Mouse (Mus musculus): Measurements from ENCODE around the gene Wnk2.

Wnk2 gene

DNA sequence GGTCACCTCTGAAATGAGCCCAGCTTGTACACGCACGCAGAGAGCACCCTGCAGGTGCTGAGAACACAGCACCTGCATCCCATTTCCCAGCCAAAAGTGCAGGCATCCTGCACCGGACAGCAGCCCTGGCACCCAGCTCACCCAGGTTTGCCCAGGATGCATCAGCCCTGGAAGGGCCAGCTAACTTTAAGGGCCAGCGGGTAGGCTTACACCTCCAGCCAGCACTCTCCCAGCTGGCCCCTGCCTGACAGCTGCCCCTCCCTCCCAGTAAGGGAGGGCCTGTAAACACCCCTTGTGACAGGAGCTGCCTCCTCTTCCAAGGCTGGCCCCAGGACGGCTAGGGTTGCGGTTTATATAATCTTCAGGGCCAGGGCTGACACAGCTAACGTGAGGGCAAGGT is 2.4 kb downstream of the Wnk2 start:
- intact Hi-C loops (cut with DNase I), result no loop called here

DNA sequence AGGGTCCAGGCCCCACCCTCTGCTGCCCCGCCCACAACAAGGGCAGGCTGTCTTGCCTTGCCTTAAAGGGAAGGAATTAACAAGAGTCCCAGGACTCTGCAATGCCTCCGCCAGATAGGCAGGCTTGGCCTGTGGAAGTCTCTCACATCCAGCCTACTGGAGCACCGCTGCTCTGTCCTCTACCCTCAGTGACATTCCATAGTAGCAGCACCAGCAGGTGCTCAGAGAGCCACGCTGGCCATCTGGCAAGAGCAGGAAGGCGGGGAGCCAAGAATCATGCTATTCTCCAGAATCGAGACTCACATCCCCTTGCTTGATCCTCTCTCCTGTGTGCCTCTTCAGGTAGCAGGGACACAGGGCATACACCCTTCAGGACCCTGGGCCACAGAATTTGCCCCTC is 3.4 kb downstream of the Wnk2 start:
- intact Hi-C loops (cut with DNase I), result no loop called here

DNA sequence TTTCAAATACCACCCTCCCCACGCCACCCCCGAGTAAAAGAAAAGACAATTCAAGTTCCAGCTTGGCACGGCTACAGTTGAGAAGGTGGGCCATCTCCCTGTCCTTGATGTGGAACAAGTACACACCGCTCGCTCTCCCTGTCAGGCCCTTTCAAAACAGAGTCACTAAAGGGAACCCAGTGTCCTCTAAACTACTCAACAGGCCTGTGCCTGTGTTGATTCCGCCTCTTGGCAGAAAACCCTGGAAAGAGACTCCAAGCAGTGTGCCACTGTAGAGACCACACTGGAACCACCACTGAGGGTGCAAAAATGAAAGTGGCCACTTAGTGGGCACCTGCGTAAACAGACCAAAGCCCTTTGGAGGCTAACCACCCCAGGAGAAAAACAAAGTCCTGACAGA is 4.5 kb downstream of the Wnk2 start:
- intact Hi-C loops (cut with DNase I), result no loop called here

DNA sequence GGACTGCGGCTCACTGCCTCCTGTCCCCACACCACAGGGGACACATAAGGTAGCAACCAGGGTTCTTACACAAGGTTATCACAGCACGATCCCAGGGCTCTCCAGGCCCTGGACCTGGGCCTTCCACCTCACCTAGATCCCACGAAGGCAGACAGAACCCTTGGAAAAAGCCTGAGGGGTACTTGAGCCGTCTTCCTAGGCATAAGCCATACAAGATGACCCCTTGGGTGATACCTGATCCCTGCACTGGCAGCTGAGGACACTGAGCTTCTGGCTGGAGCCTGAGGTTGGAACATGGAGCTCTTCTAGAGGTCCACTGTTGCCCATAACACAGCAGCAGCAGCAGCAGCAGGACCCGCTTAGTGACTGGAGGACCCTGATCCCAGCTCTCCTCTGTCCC is 5.4 kb downstream of the Wnk2 start:
- intact Hi-C loops (cut with DNase I), result no loop called here

DNA sequence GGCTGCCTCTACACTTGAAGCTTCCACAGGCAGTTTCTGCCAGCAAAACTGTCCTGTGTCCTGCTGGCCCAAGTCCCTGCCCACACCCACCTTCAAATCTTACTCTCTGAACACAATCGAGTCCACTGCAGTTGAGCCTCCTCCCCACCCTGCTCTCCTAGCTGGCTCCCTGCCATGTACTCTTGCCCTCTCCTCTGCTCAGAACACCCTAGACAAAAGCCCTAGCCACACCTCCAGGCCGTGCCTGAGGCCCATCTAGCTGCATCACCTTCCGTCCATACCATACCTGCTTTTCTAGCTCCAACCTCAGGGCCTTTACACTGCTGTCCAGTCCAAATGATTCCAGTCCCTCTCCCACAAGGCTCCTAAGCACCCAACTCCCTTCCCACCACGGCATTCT is 7.2 kb downstream of the Wnk2 start:
- intact Hi-C loops (cut with DNase I), result no loop called here

DNA sequence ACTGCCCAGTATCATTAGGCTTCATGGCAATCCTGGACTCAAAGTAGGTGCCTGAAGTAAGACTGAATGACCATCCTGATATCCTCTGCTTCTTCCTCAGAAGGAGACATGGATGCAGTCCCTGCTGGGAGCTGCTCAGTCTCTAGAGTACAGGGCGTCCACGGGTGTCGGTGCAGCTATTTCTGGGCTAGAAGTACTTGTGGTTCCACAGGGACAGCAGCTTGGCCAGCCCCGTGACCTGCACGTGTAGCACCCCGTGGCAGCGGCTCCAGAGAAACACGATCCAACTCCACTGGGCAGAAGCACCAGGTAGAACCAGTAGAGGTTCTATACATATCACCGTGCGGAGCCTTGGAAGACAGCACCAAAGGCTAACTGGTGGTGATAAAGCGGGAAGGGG is 13.3 kb downstream of the Wnk2 start:
- intact Hi-C loops (cut with DNase I), result no loop called here

DNA sequence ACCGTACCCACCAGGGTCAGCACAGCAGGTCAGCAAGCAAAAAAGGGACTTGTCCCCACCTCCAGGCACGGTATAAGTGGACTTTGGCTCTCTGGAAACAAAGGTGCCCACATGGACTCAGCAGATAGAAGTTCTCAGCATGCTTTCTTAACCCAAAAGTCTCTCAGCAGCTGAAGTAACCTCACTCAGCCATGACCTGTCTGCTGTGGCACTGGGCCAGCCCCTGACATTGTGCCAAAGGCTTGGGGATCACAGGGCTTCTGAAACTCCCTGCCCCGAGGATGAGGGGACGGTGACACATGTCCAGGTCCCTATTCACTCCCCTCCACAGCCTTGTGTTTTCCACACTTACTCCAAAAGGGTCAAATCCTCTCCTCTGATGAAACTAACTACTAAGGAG is 14.7 kb downstream of the Wnk2 start:
- intact Hi-C loops (cut with DNase I), result no loop called here

DNA sequence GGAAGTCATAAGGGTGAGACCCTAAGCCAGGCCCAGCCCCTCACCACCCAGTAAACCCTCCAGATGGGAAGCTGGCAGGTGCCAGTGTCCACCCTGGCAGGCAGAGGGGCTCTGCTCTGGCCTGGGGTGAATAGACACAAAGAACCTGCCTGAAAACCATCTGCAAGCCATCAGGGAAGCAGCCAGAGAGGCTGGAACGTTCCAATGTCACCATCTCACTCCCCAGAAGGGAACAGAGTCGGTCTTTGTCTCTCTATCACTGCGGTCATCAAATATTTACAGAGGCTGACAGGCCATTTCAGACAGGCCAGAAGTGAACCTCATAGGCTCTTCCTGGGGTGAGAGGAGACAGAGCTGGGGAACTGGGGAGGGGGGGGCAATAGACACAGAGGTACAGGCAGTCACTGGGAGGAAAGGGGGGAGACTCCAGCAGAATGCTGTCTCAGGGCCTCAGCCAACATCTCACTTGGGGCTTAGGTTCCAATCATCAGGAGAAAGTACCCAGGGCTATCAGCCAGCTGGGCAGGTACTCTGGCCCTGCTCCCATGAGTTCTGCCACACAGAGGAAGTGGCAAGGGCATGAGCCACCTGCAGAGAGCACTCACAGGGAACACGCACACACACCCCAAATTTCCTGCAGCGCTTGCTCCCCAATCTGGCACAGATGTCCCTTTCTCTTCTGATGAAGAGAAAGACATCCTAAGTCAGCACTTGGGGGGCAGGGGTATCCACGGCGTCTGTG is 15.7 kb downstream of the Wnk2 start:
- intact Hi-C loops (cut with DNase I), result no loop called here

DNA sequence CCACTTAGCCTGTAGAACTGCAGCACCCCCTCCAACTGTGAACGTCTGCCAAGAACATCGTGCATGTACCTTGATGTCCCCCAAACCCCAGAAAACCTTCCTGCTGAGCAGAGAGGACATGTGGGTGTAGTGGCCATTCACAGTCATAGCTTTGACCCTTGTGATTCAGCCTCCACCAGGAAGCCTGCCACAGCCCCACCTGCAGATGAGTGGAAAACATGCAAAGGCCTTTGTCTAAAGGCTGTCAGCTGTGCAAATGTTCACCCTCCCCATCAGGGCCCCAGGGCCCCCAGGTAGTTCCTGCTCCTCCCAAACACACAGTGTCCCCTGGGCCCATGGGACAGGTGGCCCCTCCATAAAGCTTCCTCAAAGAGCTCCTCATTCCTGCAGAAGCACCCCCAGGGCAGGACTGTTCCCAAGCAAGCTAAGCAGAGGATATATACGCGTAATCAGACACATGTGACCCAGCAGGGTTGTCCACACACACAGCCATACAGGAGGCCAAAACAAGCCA is 16.4 kb downstream of the Wnk2 start:
- intact Hi-C loops (cut with DNase I), result no loop called here

DNA sequence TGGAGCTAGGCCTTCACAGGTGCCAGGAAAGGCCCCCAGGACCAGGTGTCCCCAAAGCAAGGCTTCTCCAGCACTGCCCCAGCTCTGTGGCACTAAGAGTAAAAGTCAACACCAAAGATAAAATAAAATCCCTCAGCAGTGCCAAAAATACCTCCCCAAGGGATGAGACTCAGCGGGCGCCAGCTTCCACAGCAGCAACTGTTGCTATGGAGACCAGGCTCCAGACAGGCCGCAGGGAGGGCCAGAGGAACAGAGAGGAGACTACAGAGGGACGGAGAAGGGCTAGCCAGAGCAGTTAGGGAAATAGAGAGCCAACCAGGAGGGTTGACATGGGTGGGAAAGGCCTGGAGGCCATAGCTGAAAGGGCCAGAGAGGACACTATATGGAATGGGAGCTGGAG is 18.0 kb downstream of the Wnk2 start:
- intact Hi-C loops (cut with DNase I), result no loop called here

DNA sequence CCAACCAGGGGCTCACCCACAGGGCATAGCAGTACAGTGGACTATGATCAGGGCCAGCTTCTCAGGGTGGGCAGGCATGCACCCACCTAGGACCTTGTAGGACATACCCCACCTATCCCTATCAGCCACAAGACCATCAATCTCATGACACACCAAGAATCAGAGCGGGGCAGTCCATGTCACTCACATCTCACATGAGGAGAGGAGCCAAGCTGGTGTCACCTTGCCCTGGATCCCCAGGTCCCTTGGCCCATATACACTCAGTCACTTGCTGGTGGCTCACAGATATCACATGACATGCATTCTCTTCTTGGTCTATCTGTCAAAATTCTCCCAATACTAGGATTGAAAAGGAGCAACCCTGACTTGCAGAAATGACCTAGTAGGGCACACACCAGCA is 18.7 kb downstream of the Wnk2 start:
- intact Hi-C loops (cut with DNase I), result no loop called here

DNA sequence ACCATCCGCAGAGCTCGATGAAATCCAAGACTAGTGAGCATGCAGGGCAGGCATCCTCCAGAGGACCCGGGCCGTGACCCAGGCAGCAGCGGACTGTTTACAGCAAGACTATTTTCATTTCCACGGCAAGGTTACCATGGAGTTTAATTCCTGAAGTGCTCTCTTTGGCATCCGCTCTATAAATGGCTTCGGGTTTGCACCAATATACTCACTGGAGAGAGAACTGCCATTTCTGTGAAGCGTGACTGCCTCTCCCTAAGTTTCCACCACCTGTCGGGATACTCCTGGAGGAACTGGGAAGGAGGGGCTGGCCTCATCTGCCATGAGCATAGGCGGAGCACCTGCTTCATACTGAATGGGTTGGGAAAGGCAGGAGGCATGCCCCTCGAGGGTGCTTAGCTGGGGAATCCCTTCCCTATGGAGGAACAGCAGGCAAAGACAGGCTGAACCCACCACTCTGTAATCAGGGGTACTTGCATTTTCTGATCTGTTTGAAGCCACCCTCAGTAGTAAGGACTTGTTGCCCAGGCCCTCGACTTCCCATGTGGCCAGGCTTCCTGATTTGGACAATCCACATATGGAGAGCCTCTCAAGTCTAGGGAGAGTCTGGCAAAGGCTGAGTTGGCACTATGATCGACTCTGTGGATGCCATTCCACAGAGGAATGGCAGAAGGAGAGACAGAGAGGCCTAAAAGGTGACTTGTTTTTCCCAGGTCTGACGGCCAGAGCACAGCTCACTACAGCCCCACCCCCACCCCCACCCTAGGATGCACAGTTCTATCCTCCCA is 19.8 kb downstream of the Wnk2 start:
- intact Hi-C loops (cut with DNase I), result no loop called here

DNA sequence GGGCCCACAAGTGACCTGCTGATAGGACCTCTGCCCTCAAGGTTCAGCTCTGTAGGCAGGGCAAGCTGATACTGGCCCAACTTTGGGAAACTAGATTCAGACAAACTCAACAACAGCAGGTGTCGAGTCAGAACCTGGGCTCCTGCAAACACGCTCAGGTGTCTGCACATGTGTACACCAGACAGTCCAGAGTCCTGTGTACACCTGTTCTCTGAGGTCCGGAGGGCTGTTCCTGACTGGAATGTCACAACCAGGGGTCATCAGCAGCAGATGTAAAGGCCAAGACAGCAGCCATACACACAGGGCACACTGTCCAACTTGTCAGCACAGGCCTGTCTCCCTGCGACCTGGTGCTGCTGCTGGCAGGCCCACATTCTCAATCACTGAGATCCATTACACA is 25.7 kb downstream of the Wnk2 start:
- intact Hi-C loops (cut with DNase I), result no loop called here

DNA sequence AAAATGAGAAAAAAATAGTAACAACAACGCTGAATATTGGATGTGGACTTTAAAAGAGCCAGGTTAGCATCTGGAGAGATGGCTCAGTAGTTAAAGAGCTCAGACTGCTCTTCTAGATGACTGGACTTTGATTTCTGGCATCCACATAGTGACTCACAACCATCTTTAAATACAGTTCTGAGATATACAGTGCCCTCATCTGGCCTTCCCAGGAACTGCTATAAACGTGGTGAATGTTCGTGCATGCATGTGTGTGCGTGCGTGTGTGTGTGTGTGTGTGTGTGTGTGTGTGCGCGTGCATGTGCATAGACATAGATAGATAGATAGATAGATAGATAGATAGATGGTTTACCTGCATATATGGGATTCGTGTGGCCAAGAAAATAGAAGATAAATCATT is 30.3 kb downstream of the Wnk2 start:
- intact Hi-C loops (cut with DNase I), result no loop called here

DNA sequence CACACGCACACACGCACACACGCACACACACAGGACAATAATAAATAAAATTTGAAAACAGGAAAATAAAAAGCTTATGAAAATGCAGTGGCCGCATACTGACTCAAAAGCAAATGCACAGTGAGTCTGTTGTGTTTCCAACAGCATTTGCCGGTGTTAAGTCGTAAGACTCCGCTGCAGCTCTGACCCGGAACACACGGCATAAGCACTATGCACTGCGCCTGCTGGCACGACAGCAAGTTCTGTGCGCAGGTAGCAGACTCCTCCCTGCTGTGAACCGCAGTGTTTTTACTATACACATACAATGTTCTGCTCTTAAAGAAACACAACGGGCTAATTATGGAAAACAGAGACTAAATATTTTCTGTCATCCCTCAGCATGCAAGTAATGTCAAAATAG is 32.9 kb downstream of the Wnk2 start:
- intact Hi-C loops (cut with DNase I), result loop anchor here (5.0 kb wide), 1 partner anchor 48 kb away; no protein-coding TSS in a partner anchor

DNA sequence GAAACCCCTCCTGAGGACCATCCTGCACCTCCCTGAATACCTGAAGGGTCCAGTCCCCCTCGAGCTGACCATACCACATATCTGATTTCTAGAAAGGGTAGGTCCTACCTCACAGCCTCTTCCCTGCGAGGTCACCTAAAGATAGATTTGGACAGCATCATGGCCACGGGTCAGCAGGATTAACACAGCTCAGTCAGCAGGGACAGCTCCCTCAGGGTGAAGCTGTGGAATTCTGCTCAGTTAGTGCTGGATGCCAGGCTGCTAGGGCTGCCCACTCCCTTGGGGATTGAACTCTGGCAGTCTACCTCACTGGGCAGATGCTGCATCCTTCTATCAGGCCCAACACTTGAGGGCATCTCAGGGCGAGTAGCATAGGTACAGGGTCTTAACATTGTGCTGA is 33.7 kb downstream of the Wnk2 start:
- intact Hi-C loops (cut with DNase I), result loop anchor here (5.0 kb wide), 1 partner anchor 47 kb away; no protein-coding TSS in a partner anchor

DNA sequence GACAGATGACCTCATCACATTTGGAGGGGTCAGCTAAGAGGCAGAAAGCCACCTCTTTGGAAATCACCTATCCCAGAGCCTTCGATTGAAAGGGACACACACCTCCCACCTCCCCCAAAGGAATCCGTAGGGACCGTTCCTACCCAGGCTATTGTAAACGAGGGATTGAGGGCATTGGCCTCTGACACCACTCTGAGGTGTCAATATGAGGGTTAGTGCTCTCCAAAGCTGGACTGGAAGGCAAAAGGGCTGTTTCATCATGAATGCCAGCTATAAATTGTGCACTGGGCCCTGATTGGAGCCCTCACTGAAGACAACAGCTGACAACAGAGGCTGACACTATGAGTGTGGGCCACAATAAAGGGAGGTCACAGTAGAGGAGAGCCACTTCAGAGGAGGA is 34.5 kb downstream of the Wnk2 start:
- intact Hi-C loops (cut with DNase I), result loop anchor here (5.0 kb wide), 1 partner anchor 46 kb away; no protein-coding TSS in a partner anchor

DNA sequence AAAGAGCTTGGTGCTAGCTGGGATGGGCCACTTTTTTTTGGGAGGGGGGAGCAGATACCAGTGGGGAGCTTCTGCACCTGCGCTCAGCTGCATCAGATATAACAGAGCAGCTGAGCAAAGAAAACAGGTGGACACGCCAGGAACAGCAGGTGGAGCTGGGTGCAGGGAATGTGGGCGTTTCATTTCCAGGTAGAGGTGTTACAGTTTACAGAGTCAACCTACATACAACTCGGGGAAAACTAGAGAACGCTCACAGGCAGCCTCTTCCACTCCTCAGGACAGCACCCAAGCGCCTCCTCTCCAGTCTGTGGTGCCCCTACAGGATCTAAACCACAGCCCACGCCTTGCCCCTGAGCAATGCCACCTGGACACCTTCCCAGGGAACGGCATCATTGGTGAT is 35.2 kb downstream of the Wnk2 start:
- intact Hi-C loops (cut with DNase I), result loop anchor here (5.0 kb wide), 1 partner anchor 45 kb away; no protein-coding TSS in a partner anchor

DNA sequence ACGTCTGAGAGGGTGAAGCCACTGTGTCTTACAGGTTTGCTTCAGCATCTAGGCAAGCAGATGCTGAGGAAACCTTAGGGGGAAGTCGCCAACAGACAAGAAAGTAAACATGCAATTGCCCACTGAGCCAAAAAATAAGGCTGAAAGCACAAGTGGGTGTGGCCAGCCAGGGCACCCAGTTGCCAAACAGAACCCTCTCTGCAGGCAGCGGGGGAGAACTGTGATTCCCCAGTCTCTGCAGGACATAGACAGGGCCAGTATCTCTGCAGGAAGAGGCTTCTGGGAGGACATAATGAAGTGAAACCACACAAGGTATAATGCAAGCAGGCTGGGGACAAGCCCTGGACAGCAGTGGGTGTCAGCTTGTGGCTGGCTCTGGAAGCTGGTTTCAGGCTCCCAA is 38.1 kb downstream of the Wnk2 start:
- intact Hi-C loops (cut with DNase I), result loop anchor here (5.0 kb wide), 1 partner anchor 42 kb away; no protein-coding TSS in a partner anchor

DNA sequence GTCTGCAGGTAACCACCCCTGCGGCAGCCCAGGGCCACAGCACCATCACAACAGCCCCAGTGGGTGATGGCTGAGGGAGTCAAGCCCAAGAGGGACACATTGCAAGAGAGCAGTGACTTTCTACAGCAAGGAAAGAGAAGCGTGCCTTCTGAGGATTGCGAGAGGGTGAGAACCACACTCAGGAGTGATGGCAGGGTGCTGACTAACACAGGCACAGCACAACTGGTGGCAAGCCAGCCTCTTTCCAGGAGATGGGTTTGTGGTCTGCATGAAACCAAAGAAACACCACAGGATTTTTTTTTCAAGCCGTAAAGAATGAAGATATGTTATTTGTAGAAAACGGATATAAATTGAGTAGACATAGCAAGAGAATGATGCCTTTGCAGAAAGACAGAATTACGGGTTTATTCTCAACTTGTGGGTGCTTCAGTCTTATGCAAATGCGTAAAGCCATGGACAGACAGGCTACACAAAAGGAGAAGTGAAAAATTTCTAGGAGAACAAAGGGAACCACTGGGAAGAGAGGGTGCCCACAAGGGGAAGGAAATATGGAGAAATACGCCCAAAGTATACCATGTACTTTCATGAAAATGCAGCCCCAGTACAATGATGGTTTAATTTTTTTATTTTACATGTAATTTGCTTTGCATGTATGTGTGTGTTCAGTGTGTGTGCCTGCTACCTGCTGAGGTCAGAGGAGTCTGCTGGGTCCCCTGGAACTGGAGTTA is 39.5 kb downstream of the Wnk2 start:
- intact Hi-C loops (cut with DNase I), result no loop called here

DNA sequence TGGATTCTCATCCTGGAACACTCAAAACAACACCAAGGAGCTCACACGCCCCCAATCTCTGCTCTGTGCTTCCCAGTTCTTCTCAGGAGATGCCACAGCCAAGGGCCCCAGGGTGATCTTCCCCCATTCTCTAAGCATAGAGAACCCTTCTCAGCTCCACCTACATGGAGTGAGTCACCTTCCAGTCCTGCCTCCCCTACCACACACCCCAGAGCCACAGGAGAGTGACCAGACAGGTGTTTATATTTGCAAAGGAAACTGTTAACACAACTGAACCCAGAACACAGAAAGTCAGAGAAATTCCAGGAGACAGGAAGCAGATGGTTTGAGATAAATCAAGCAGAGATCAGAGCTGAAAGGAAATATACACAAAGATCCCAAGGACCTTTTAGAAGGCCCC is 43.9 kb downstream of the Wnk2 start:
- intact Hi-C loops (cut with DNase I), result no loop called here

DNA sequence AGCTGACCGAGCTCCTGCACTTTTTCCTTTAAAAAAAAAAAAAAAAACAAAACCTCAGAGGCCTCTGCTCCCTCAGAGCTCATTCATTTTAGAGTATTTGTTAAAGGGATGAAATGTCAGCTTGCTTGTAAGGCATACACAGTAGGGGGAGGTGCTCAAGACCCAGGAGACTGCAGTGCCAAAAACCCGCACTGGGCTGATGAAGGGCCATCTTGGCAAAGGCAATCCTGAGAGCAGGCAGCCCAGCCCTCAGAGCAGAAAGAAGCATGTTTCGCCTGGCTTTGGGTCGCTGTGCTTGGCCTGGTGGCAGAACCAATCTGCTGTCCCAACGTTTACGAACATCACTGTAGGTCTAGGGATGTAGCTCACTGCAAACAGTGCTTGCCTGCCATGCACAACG is 44.6 kb downstream of the Wnk2 start:
- intact Hi-C loops (cut with DNase I), result no loop called here

All from adrenal gland (tissue).